Mouse (Mus musculus) embryonic fibroblast, embryonic 13.5 days (primary cell): ENCODE data around the gene Glp1r. TPM values are rescaled to one million over a fixed set of nuclear protein-coding genes. Genes with fewer than 3 reads are reported as not detected.

Experiments used
- H3K27ac ChIP-seq: 2 replicates; pipeline ENCODE4 v1.5.1; 2012; ENCODE audit warnings: low read length, control low read depth, inconsistent platforms; ENCODE audit not compliant: insufficient read depth
- H3K4me1 ChIP-seq: 2 replicates; pipeline ENCODE4 v1.6.1; 2011; ENCODE audit warnings: low read length; ENCODE audit not compliant: control insufficient read depth, insufficient read depth
- H3K4me3 ChIP-seq: 2 replicates; pipeline ENCODE4 v1.5.1; 2011; ENCODE audit warnings: mild to moderate bottlenecking, control low read depth, low read length; ENCODE audit not compliant: insufficient read depth
- CTCF ChIP-seq: IDR thresholded peaks from 2 replicates; pipeline ENCODE4 v1.5.1; 2011; ENCODE audit warnings: mild to moderate bottlenecking, control low read depth, low read length, moderate library complexity, borderline replicate concordance; ENCODE audit not compliant: insufficient read depth
- POLR2A ChIP-seq: IDR thresholded peaks from 2 replicates; pipeline ENCODE4 v1.6.1; 2011; ENCODE audit warnings: low read depth, mild to moderate bottlenecking, control low read depth, low read length, moderate library complexity
- polyA plus RNA-seq: library from polyadenylated mRNA; stranded (reverse); fragments of >200 nt; gene quantifications from 2 replicates; pipeline ENCODE4 v1.2.4, GENCODE M21; 2011; ENCODE audit warnings: low read depth; ENCODE audit not compliant: missing spikeins, insufficient read length

Gene Glp1r
- 0.13 TPM in 1 of 2 replicates, not detected in the other for polyA plus RNA-seq

DNA sequence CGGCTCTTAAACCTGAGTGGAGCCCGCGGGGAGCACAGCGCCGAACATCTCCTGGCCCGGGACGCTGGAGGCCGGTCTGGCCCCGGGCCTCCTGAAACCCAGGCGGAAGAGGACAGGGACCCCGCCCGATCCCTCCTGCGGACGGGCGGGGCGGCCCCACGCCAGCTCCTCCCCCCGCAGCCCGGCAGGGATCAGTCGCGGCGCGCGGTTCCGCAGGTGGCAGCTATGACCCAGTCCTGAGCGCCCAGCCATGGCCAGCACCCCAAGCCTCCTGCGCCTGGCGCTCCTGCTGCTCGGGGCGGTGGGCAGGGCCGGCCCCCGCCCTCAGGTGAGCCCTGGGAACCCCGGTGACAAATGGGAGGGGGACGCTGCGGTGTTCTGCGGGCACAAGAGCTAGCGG, at the start of gene Glp1r:
Glp1r (plus strand) TSS at position 191 of the 400 bp plus-strand sequence.
- Histone ChIP-seq H3K27ac (no peak within 1 kb of the TSS), H3K4me3 (peak within 1 kb of the TSS; percentile 17; the same call in 1 of the 2 replicates), H3K4me1 (no peaks in the 10 kb centered on the region)
- no peak for TF ChIP-seq CTCF

GRCm38 (mm10) chr17:30852345-30852744, 49.3 kb upstream of the Glp1r start:
- Histone ChIP-seq H3K27ac (no peak overlapping the region), H3K4me1 (no peaks in the 10 kb centered on the region; the same call in 1 of the 2 replicates), H3K4me3 (no peak overlapping the region)
- TF ChIP-seq CTCF (no peak), POLR2A (no peak)

GRCm38 (mm10) chr17:30857347-30857746, 44.3 kb upstream of the Glp1r start:
- Histone ChIP-seq H3K4me1 (no peaks in the 10 kb centered on the region), H3K27ac (no peak overlapping the region), H3K4me3 (no peak overlapping the region)
- TF ChIP-seq POLR2A, result no peak
- TF ChIP-seq CTCF, result no peak

- Histone ChIP-seq H3K4me3 (no peak overlapping the region), H3K27ac (no peak overlapping the region), H3K4me1 (no peaks in the 10 kb centered on the region)
- TF ChIP-seq CTCF (no peak), POLR2A (no peak)
Observed at GRCm38 (mm10) chr17:30858586-30859259, 42.9 kb upstream of the Glp1r start.

GRCm38 (mm10) chr17:30859989-30860585, 41.5 kb upstream of the Glp1r start:
- Histone ChIP-seq H3K4me3 (no peak overlapping the region), H3K4me1 (no peaks in the 10 kb centered on the region), H3K27ac (no peak overlapping the region)
- TF ChIP-seq POLR2A (no peak), CTCF (no peak)

DNA sequence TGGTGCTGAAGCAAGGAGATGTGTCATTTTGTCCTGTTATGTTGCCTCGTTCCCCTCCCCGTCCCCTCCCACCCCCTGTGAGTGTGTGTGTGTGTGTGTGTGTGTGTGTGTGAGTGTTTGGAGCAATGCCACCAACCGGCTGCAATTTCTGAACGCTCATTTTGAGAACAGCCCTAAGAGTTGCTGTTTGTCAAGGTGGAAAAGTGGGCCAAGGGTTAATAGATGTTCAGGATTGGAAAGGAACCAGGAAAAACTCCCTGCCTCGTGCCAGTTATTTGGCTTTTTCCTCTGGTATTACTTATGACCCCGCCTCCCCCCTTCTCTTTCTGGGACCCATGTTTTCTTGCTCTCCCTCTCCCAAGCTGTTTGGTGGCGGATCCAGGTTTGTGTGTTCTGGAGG, 41.0 kb upstream of the Glp1r start:
- no peaks in the 10 kb centered on the region for H3K4me1 ChIP-seq
- TF ChIP-seq CTCF, result no peak
- TF ChIP-seq POLR2A, result no peak
- no peak overlapping the region for H3K27ac ChIP-seq
- H3K4me3 ChIP-seq, result no peak overlapping the region

GRCm38 (mm10) chr17:30866281-30866680, 35.3 kb upstream of the Glp1r start:
- Histone ChIP-seq H3K4me1 (no peaks in the 10 kb centered on the region), H3K4me3 (no peak overlapping the region), H3K27ac (no peak overlapping the region)
- TF ChIP-seq CTCF (no peak), POLR2A (no peak)

GRCm38 (mm10) chr17:30866966-30867365, 34.7 kb upstream of the Glp1r start:
- H3K4me3 ChIP-seq, result no peak overlapping the region
- no peak overlapping the region for H3K27ac ChIP-seq
- no peak for TF ChIP-seq CTCF
- TF ChIP-seq POLR2A, result no peak
- H3K4me1 ChIP-seq, result no peaks in the 10 kb centered on the region

DNA sequence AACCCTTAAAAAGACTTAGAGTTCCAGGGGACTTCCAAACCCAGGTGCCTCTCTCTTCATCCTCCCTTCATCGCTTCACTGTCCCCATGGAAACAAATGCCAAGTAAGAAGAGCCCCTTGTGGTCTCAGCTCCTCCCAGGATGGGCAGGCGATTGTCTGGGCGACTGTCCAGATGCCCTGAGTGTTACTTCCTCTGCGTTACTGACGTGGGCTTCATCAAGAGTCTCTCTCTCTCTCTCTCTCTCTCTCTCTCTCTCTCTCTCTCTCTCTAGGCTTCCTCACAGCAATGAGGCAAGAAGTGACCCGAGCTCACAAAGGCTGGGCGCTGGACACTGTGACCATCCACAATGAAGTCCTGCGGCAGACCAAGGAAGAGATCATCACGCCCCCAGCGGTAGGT, 30.6 kb upstream of the Glp1r start:
- TF ChIP-seq POLR2A (no peak), CTCF (no peak)
- no peak overlapping the region for H3K4me3 ChIP-seq
- H3K4me1 ChIP-seq, result no peaks in the 10 kb centered on the region
- no peak overlapping the region for H3K27ac ChIP-seq

GRCm38 (mm10) chr17:30874276-30874675, 27.3 kb upstream of the Glp1r start:
- Histone ChIP-seq H3K4me3 (no peak overlapping the region), H3K27ac (no peak overlapping the region), H3K4me1 (no peaks in the 10 kb centered on the region)
- no peak for TF ChIP-seq POLR2A
- no peak for TF ChIP-seq CTCF

DNA sequence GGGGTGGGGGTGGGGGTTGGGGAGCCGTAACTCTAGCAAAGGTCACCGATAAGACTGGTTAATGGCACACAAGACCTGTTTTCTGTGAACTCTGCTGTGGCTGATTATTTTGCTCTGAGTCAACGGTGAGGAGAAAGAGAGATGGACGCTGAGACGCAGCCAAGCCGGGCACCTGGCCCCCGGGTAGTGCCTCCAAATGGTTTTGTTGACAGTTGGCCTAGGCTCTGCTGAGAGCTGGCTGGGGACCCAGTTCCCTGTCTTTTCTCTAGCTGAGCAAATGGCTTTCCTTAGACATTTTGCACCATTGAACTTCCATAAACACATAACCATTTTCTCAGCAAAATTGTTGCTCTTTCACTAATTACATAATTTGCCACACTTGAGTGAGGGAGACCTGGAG, 24.2 kb upstream of the Glp1r start:
- TF ChIP-seq CTCF (no peak), POLR2A (no peak)
- H3K4me3 ChIP-seq, result no peak overlapping the region
- no peaks in the 10 kb centered on the region for H3K4me1 ChIP-seq

GRCm38 (mm10) chr17:30878626-30879025, 23.0 kb upstream of the Glp1r start:
- TF ChIP-seq POLR2A (no peak), CTCF (no peak)
- no peak overlapping the region for H3K4me3 ChIP-seq
- no peaks in the 10 kb centered on the region for H3K4me1 ChIP-seq
- H3K27ac ChIP-seq, result no peak overlapping the region

More for the DNA sequence above, 24.2 kb upstream of the Glp1r start:
- H3K27ac ChIP-seq, result no peak overlapping the region
